Mouse (Mus musculus) kidney, postnatal 10 days (tissue): Measurements from ENCODE around the gene Fermt2.

Experiments used
- DNase-seq: peaks from one replicate; pipeline ENCODE4 v3.0.0; 2021; ENCODE audit warnings: mixed read lengths

Fermt2 gene

GRCm38 (mm10) chr14:45430066-45430842 is 99.7 kb downstream of the Fermt2 start:
- peak; percentile 53 for DNase-seq

- peak; percentile 57 for DNase-seq
Observed at GRCm38 (mm10) chr14:45423220-45423619, 106.7 kb downstream of the Fermt2 start.

DNA sequence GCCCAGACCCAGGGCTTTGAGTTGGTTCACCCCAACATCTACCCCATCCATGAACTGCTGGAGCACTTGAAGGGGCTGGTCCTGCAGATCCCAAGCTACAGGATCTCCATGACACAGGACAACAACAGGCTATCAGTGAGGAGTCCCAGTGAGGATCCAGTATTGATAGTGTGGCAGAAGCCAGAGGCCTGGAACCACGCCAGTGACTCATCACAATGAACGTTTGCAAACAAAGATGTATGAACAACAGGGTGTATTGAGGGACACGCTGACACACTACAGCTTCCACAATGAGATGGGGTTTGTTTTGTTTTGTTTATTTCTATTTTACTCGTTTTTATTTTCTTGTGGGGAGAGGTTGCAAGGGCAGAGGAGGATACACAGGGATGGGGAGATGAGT is 107.5 kb downstream of the Fermt2 start:
- DNase-seq: peak; percentile 22

- DNase-seq: no peak
Observed at GRCm38 (mm10) chr14:45419323-45419722, 110.6 kb downstream of the Fermt2 start.

- no peak for DNase-seq
Observed at GRCm38 (mm10) chr14:45418553-45418952, 111.4 kb downstream of the Fermt2 start.

DNA sequence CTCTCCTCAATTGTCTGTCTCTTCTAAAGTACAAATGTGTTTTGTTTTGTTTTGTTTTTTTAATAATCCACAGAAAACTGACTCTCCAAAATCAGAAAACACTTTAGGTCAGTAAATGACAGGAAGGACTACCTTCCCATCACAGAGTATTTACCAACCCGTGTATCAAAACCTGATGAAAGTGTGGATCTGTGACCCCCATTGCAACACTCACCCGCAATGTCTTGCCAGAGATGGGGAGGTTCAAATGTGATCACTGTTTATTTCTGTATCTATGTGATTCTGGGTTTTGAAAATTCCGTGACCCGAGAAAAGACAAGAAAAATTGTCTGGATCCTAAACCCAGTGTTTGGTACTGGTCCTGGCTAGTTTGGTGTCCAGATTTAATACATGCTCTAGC is 113.7 kb downstream of the Fermt2 start:
- DNase-seq: no peak
